Mouse (Mus musculus) lung, embryonic 16.5 days (tissue): ENCODE measurements at regions not wholly inside any gene's neighbourhood (a gene's known extent, or its start where the extent isn't known, plus 50 kb on each side); places are given as distances from the start of the nearest gene placed in this dataset.

ENCODE experiments used
- ATAC-seq: fragments of 200-750 bp; cut with Nextera tagmentation; 2 replicates; pipeline ENCODE4 v1.8.0; 2017; ENCODE audit warnings: low read depth, mild to moderate bottlenecking, moderate library complexity
- H3K27ac ChIP-seq: fragments of 300-500 bp; sonication (generic); 2 replicates; pipeline ENCODE4 v1.5.1; 2014; ENCODE audit warnings: mild to moderate bottlenecking, control low read depth, low read length
- H3K27me3 ChIP-seq: fragments of 300-500 bp; sonication (generic); 2 replicates; pipeline ENCODE4 v1.6.1; 2014; ENCODE audit warnings: low read depth, low read length, mixed read lengths; ENCODE audit not compliant: control insufficient read depth, insufficient read depth
- H3K36me3 ChIP-seq: fragments of 300-500 bp; sonication (generic); 2 replicates; pipeline ENCODE4 v1.6.1; 2014; ENCODE audit warnings: low read length; ENCODE audit not compliant: control insufficient read depth, insufficient read depth
- H3K4me1 ChIP-seq: fragments of 300-500 bp; sonication (generic); replicated peaks from 2 replicates; pipeline ENCODE4 v1.6.1; 2014; ENCODE audit warnings: low read length, mixed read lengths; ENCODE audit not compliant: control insufficient read depth, insufficient read depth
- H3K4me2 ChIP-seq: fragments of 300-500 bp; sonication (generic); 2 replicates; pipeline ENCODE4 v1.6.1; 2014; ENCODE audit warnings: low read depth, low read length, control low read depth
- H3K4me3 ChIP-seq: fragments of 300-500 bp; sonication (generic); 2 replicates; pipeline ENCODE4 v1.5.1; 2014; ENCODE audit warnings: mild to moderate bottlenecking, low read length, control low read depth
- H3K9ac ChIP-seq: fragments of 300-500 bp; sonication (generic); 2 replicates; pipeline ENCODE4 v1.6.1; 2014; ENCODE audit warnings: low read length, control low read depth
- H3K9me3 ChIP-seq: fragments of 300-500 bp; sonication (generic); 2 replicates; pipeline ENCODE4 v1.6.1; 2016; ENCODE audit warnings: low read length; ENCODE audit not compliant: control insufficient read depth
- WGBS: fragments of 180-500 bp; shearing (Covaris S2); extraction: QIAGEN DNeasy Blood & Tissue Kit; methylation state at CpG from one replicate; pipeline ENCODE4 v1.1.7; 2014; 5-methylcytosine and 5-hydroxymethylcytosine counted together

GRCm38 (mm10) chr13:53800978-53801377, 254.5 kb downstream of the Drd1 start:
- Histone ChIP-seq H3K9ac (no peak overlapping the region), H3K27ac (no peak overlapping the region), H3K4me3 (no peak overlapping the region), H3K27me3 (no peaks in the 10 kb centered on the region), H3K36me3 (no peaks in the 10 kb centered on the region), H3K4me2 (no peak overlapping the region), H3K9me3 (no peaks in the 10 kb centered on the region), H3K4me1 (no peaks in the 10 kb centered on the region)
- ATAC-seq: no peak
- 68% methylated on average over 5 of the region's 5 CpGs for WGBS

- no peaks in the 10 kb centered on the region for H3K9me3 ChIP-seq
- no peak overlapping the region for H3K4me2 ChIP-seq
- no peaks in the 10 kb centered on the region for H3K4me1 ChIP-seq
- no peaks in the 10 kb centered on the region for H3K27me3 ChIP-seq
- no peak overlapping the region for H3K4me3 ChIP-seq
- no peak overlapping the region for H3K9ac ChIP-seq
- 59% methylated on average over 2 of the region's 2 CpGs for WGBS
- no peaks in the 10 kb centered on the region for H3K36me3 ChIP-seq
- no peak for ATAC-seq
- H3K27ac ChIP-seq: no peak overlapping the region
Measured at GRCm38 (mm10) chr13:53788809-53789208, 266.7 kb downstream of the Drd1 start.

DNA sequence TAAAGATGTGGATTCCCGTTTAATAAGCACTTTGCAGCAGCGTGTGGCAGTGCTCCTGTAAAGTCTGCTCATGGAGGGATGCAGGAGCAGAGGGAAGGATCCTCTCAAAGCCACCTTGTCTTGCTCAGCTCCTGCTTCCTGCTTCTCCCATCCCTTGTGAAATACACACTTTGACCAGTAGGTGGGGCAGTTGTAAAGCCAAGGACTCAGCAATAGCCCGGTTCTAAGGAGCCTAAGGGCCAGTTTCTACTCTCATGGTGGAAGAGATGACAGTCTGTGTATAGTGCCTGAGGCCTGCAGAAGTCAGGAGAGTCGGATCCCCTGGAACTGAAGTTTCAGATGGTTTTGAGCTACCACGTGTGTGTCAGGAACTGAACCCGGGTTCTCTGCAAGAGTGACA, 272.0 kb downstream of the Drd1 start:
- Histone ChIP-seq H3K9me3 (no peaks in the 10 kb centered on the region), H3K9ac (no peak overlapping the region), H3K27me3 (no peaks in the 10 kb centered on the region; the same call in 1 of the 2 replicates), H3K36me3 (no peaks in the 10 kb centered on the region), H3K4me3 (no peak overlapping the region), H3K4me2 (no peak overlapping the region), H3K27ac (no peak overlapping the region), H3K4me1 (no peaks in the 10 kb centered on the region)
- 17% methylated on average over 6 of the region's 6 CpGs for WGBS
- ATAC-seq: no peak

DNA sequence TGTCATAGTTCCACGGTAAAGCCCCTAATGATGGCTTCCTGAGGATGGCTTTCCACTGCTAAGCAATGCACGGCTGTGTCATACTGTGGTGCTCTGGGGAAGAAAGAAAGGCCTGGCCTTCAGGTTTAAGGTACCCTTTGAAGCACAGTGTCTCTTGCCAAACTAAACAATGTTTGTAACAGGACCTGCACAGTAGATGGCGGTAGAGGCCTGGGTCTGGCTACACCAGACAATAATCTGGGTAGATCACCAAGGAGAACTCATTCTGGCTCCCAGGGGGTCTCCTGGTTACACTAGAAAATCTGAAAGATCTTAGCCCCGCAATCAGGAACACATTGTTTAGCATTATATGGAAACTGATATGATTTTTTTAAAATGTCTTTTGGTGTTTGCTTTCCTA, 276.4 kb downstream of the Drd1 start:
- Histone ChIP-seq H3K4me2 (no peak overlapping the region), H3K9me3 (no peaks in the 10 kb centered on the region), H3K27me3 (no peaks in the 10 kb centered on the region; the same call in 1 of the 2 replicates), H3K9ac (no peak overlapping the region), H3K4me1 (no peaks in the 10 kb centered on the region), H3K4me3 (no peak overlapping the region), H3K36me3 (no peaks in the 10 kb centered on the region), H3K27ac (no peak overlapping the region)
- 47% methylated on average over 4 of the region's 4 CpGs for WGBS
- ATAC-seq: no peak

GRCm38 (mm10) chr13:53776421-53776820, 279.1 kb downstream of the Drd1 start:
- H3K4me3 ChIP-seq: no peak overlapping the region
- WGBS: 65% methylated on average over 11 of the region's 11 CpGs

GRCm38 (mm10) chr13:53775687-53776086, 279.8 kb downstream of the Drd1 start:
- 39% methylated on average over 5 of the region's 5 CpGs for WGBS
- Histone ChIP-seq H3K9ac (no peak overlapping the region), H3K4me3 (no peak overlapping the region), H3K4me2 (no peak overlapping the region), H3K36me3 (no peaks in the 10 kb centered on the region), H3K27me3 (no peaks in the 10 kb centered on the region), H3K27ac (no peak overlapping the region), H3K9me3 (no peaks in the 10 kb centered on the region), H3K4me1 (no peaks in the 10 kb centered on the region)
- ATAC-seq: no peak

More at GRCm38 (mm10) chr13:53776421-53776820, 279.1 kb downstream of the Drd1 start:
- no peaks in the 10 kb centered on the region for H3K27me3 ChIP-seq
- no peaks in the 10 kb centered on the region for H3K36me3 ChIP-seq
- H3K27ac ChIP-seq: no peak overlapping the region
- H3K9me3 ChIP-seq: no peaks in the 10 kb centered on the region
- H3K4me2 ChIP-seq: no peak overlapping the region
- H3K4me1 ChIP-seq: no peaks in the 10 kb centered on the region
- no peak for ATAC-seq
- H3K9ac ChIP-seq: no peak overlapping the region

- peak; percentile 61; the same call in 1 of the 2 replicates for ATAC-seq
- no peak overlapping the region for H3K9ac ChIP-seq
- no peak overlapping the region for H3K4me3 ChIP-seq
- WGBS: 19% methylated on average over 13 of the region's 13 CpGs
- H3K9me3 ChIP-seq: no peaks in the 10 kb centered on the region
- no peak overlapping the region for H3K27ac ChIP-seq
- no peaks in the 10 kb centered on the region for H3K4me1 ChIP-seq
- no peak overlapping the region for H3K4me2 ChIP-seq
- H3K36me3 ChIP-seq: no peaks in the 10 kb centered on the region
- H3K27me3 ChIP-seq: peaks cover 4% of the 10 kb centered on the region; the same call in 1 of the 2 replicates
Measured at GRCm38 (mm10) chr13:53764613-53765243, 290.8 kb downstream of the Drd1 start.

DNA sequence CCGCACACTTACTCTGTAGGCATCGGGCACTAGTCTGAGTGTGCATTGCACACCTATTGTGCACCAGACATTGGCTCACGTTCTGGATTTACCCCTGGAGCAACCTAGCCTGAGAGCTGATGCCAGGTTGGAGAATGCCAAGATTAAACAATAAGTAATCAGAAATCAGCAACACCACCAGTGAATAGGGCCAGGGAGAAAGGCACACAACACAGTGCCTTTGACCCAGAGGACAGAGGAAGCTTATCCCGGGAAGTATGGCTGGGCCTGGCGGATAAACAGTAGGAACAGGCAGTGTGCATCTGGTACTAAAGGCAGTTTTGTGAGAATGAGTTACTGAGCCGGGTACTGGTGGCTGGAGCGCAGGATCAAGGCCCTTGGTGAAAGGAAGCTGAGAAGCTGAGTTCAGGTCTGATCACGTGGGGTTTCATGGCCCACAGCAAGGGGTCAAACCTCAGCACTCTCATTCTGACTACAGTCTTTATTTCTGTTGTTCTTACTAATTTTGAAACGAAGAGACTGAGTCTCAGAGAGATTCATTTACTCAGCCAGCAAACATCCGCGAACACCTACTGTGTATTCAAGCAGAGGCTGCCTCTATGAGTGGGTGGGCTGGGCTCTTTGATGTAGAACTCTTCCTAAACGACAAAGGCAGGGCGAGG, 284.8 kb upstream of the Msx2 start:
- H3K9me3 ChIP-seq: no peaks in the 10 kb centered on the region
- H3K36me3 ChIP-seq: no peaks in the 10 kb centered on the region
- no peak overlapping the region for H3K4me2 ChIP-seq
- H3K4me3 ChIP-seq: no peak overlapping the region
- ATAC-seq: no peak
- WGBS: 56% methylated on average over 13 of the region's 13 CpGs
- no peak overlapping the region for H3K27ac ChIP-seq
- H3K27me3 ChIP-seq: no peaks in the 10 kb centered on the region
- H3K9ac ChIP-seq: no peak overlapping the region
- no peaks in the 10 kb centered on the region for H3K4me1 ChIP-seq

- Histone ChIP-seq H3K4me2 (no peak overlapping the region), H3K9me3 (no peaks in the 10 kb centered on the region), H3K9ac (no peak overlapping the region), H3K4me3 (no peak overlapping the region), H3K27ac (no peak overlapping the region), H3K36me3 (no peaks in the 10 kb centered on the region), H3K27me3 (no peaks in the 10 kb centered on the region), H3K4me1 (no peaks in the 10 kb centered on the region)
- WGBS: 51% methylated on average over 13 of the region's 13 CpGs
- no peak for ATAC-seq
Measured at GRCm38 (mm10) chr13:53756970-53757530, 284.2 kb upstream of the Msx2 start.
